Mouse (Mus musculus) lung, postnatal 0 days (tissue): Measurements from ENCODE around the gene Ttll3.

Experiments used
- CTCF ChIP-seq: IDR thresholded peaks from 2 replicates; pipeline ENCODE4 v1.5.1; 2016; ENCODE audit warnings: antibody characterized with exemption, mild to moderate bottlenecking
- EP300 ChIP-seq: IDR thresholded peaks from 2 replicates; pipeline ENCODE4 v1.6.1; 2016; ENCODE audit warnings: antibody characterized with exemption, mild to moderate bottlenecking, control low read depth

DNA sequence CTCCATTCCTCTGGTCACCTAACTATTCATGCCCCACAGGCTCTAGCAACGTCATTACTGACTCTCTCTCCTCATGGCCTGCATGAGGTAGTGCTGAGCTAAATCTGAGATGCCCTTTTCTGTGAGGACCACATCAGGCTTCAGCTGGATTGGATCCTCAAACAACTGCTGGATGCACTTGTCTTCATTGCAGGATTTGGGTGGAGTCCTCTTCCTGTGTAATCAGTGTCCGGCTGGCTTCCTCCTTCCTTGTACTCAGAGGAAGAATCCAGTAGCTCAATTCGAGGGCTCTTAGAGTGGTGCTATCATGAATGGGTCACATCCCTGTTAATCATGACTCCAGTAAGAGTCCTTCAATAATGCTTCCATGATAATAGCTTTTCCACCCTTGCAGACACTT lies 35.4 kb upstream of the Ttll3 start:
- TF ChIP-seq CTCF (no peak), EP300 (no peak)
